Mouse (Mus musculus) heart, adult 2 months (tissue): ENCODE measurements around the gene Gas2l1.

Experiments
- CTCF ChIP-seq: fragments of 200-600 bp; IDR thresholded peaks from 2 replicates; pipeline ENCODE4 v1.8.1; 2022; ENCODE audit warnings: antibody characterized with exemption, mild to moderate bottlenecking, moderate library complexity
- EP300 ChIP-seq: fragments of 200-500 bp; IDR thresholded peaks from 2 replicates; pipeline ENCODE4 v1.6.1; 2011; ENCODE audit warnings: low read depth, low read length, control low read depth; ENCODE audit not compliant: insufficient read depth

- TF ChIP-seq CTCF (no peak), EP300 (no peak)
These were observed 1.9 kb upstream of the Gas2l1 start for GRCm38 (mm10) chr11:5067063-5067462.
